In genomic region chr11:95555279-95555678, GRCm38 (mm10) we compare ENCODE assay signal across 10 mouse cellular contexts. TPM values are rescaled to one million over a fixed set of nuclear protein-coding genes. Genes with fewer than 3 reads are reported as not detected.
"Had no signal": no experiment of that assay in that cellular context is flagged by ENCODE, and none has a peak within 500 bp of the region (broad histone marks: within the 10 kb centered on the region; RNA-seq: fewer than 3 reads in every experiment).

No protein-coding gene starts in this region.

- DNase-seq: kidney, adult 2 months; liver; lung, adult 18-20 months; right cerebral cortex, postnatal 25 days; thymus, postnatal 36 days had no signal

- H3K4me2 ChIP-seq: midbrain, embryonic 13.5 days had no signal

- H3K4me1 ChIP-seq: midbrain, embryonic 13.5 days had no signal

- H3K9me3 ChIP-seq: midbrain, embryonic 13.5 days had no signal

- H3K27me3 ChIP-seq: midbrain, embryonic 13.5 days had no signal

- H3K36me3 ChIP-seq: midbrain, embryonic 13.5 days had no signal

- H3K9ac ChIP-seq: liver, embryonic 14.5 days; midbrain, embryonic 13.5 days had no signal

- H3K4me3 ChIP-seq: midbrain, embryonic 13.5 days had no signal

- ATAC-seq: midbrain, embryonic 13.5 days had no signal

- H3K27ac ChIP-seq: kidney, postnatal 0 days; liver, embryonic 14.5 days; midbrain, embryonic 13.5 days had no signal

RNA-seq across cellular contexts. Expression of gene Ngfr, which starts 32.3 kb away (rescaled TPM):
- total RNA-seq: megakaryocyte-erythroid progenitor cell, adult 5-6 weeks had no signal

RNA-seq across cellular contexts. Expression of gene Nxph3, which starts 40.9 kb away (rescaled TPM):
- total RNA-seq: megakaryocyte-erythroid progenitor cell, adult 5-6 weeks had no signal
- polyA plus RNA-seq: thymus, postnatal 0 days had no signal
